Mouse (Mus musculus) cerebral cortex, adult 2 months (tissue): ENCODE data around the gene Drd5.

Experiments used
- WGBS: fragments of 180-500 bp; shearing (Covaris S2); methylation state at CpG from one replicate; pipeline ENCODE4 v1.1.7; 2018; 5-methylcytosine and 5-hydroxymethylcytosine counted together

Drd5 gene

GRCm38 (mm10) chr5:38318966-38319786 is at the start of gene Drd5:
Drd5 (plus strand) TSS chr5:38319367.
- 3% methylated on average over 67 of the region's 67 CpGs for WGBS

- 75% methylated on average over 3 of the region's 3 CpGs for WGBS
These were observed 48.2 kb upstream of the Drd5 start for GRCm38 (mm10) chr5:38270942-38271341.

- 91% methylated on average over 4 of the region's 4 CpGs for WGBS
These were observed 45.3 kb upstream of the Drd5 start for GRCm38 (mm10) chr5:38273831-38274230.

GRCm38 (mm10) chr5:38275771-38276170 is 43.4 kb upstream of the Drd5 start, which contains the start of gene Otop1:
Otop1 (plus strand) TSS chr5:38275972.
- WGBS = 24% methylated on average over 4 of the region's 4 CpGs

- 2% methylated on average over 19 of the region's 19 CpGs for WGBS
These were observed 42.7 kb upstream of the Drd5 start for GRCm38 (mm10) chr5:38276451-38276850.

- 2% methylated on average over 65 of the region's 65 CpGs for WGBS
These were observed 41.9 kb upstream of the Drd5 start for GRCm38 (mm10) chr5:38277098-38277866.

GRCm38 (mm10) chr5:38277936-38278600 is 41.1 kb upstream of the Drd5 start:
- 32% methylated on average over 12 of the region's 12 CpGs for WGBS

- 35% methylated on average over 1 of the region's 1 CpGs for WGBS
These were observed 39.1 kb upstream of the Drd5 start for GRCm38 (mm10) chr5:38280075-38280474.

GRCm38 (mm10) chr5:38285724-38286123 is 33.4 kb upstream of the Drd5 start:
- WGBS = 81% methylated on average over 9 of the region's 9 CpGs

GRCm38 (mm10) chr5:38288476-38288875 is 30.7 kb upstream of the Drd5 start:
- WGBS = 84% methylated on average over 3 of the region's 3 CpGs

GRCm38 (mm10) chr5:38301761-38302411 is 17.3 kb upstream of the Drd5 start:
- WGBS = 91% methylated on average over 12 of the region's 12 CpGs

- WGBS = 57% methylated on average over 12 of the region's 12 CpGs
These were observed 16.5 kb upstream of the Drd5 start for GRCm38 (mm10) chr5:38302651-38303050.

GRCm38 (mm10) chr5:38305241-38305640 is 13.9 kb upstream of the Drd5 start:
- WGBS = 81% methylated on average over 2 of the region's 2 CpGs

- WGBS = 8% methylated on average over 26 of the region's 26 CpGs
These were observed 11.7 kb upstream of the Drd5 start for GRCm38 (mm10) chr5:38307255-38308101.

GRCm38 (mm10) chr5:38308873-38309272 is 10.3 kb upstream of the Drd5 start:
- WGBS = 58% methylated on average over 5 of the region's 5 CpGs

GRCm38 (mm10) chr5:38309795-38310194 is 9.4 kb upstream of the Drd5 start:
- WGBS = 77% methylated on average over 3 of the region's 3 CpGs

GRCm38 (mm10) chr5:38333381-38333780 is 14.2 kb downstream of the Drd5 start:
- WGBS = 62% methylated on average over 4 of the region's 4 CpGs

- WGBS = 61% methylated on average over 1 of the region's 1 CpGs
These were observed 15.4 kb downstream of the Drd5 start for GRCm38 (mm10) chr5:38334582-38334981.

GRCm38 (mm10) chr5:38343101-38343500 is 23.9 kb downstream of the Drd5 start:
- WGBS = 76% methylated on average over 3 of the region's 3 CpGs

- 51% methylated on average over 10 of the region's 10 CpGs for WGBS
These were observed 27.7 kb downstream of the Drd5 start for GRCm38 (mm10) chr5:38346646-38347432.
